Mouse (Mus musculus) stomach, postnatal 0 days (tissue): ENCODE measurements at regions not wholly inside any gene's neighbourhood (a gene's known extent, or its start where the extent isn't known, plus 50 kb on each side); places are given as distances from the start of the nearest gene placed in this dataset.

Experiments used
- ATAC-seq: fragments of 200-750 bp; cut with Nextera tagmentation; 2 replicates; pipeline ENCODE4 v1.8.0; 2017; ENCODE audit not compliant: low FRiP score, low TSS enrichment
- DNase-seq: peaks from one replicate; pipeline ENCODE4 v3.0.0-alpha.2; 2016; ENCODE audit warnings: low spot score
- H3K27ac ChIP-seq: fragments of 300-500 bp; sonication (generic); replicated peaks from 2 replicates; pipeline ENCODE4 v1.5.1; 2014; ENCODE audit warnings: mild to moderate bottlenecking, control low read depth
- H3K27me3 ChIP-seq: fragments of 300-500 bp; sonication (generic); 2 replicates; pipeline ENCODE4 v1.6.1; 2014; ENCODE audit warnings: low read length; ENCODE audit not compliant: control insufficient read depth, insufficient read depth
- H3K36me3 ChIP-seq: fragments of 300-500 bp; sonication (generic); 2 replicates; pipeline ENCODE4 v1.6.1; 2014; ENCODE audit warnings: low read length, mixed read lengths; ENCODE audit not compliant: control insufficient read depth, insufficient read depth
- H3K4me1 ChIP-seq: fragments of 300-500 bp; sonication (generic); replicated peaks from 2 replicates; pipeline ENCODE4 v1.6.1; 2014; ENCODE audit warnings: antibody characterized with exemption; ENCODE audit not compliant: control insufficient read depth, insufficient read depth
- H3K4me2 ChIP-seq: fragments of 300-500 bp; sonication (generic); replicated peaks from 2 replicates; pipeline ENCODE4 v1.6.1; 2014; ENCODE audit warnings: low read depth, mild to moderate bottlenecking, control low read depth, moderate library complexity
- H3K4me3 ChIP-seq: fragments of 300-500 bp; sonication (generic); 2 replicates; pipeline ENCODE4 v1.5.1; 2014; ENCODE audit warnings: low read depth, low read length, control low read depth
- H3K9ac ChIP-seq: fragments of 300-500 bp; sonication (generic); 2 replicates; pipeline ENCODE4 v1.6.1; 2014; ENCODE audit warnings: mild to moderate bottlenecking, low read length, control low read depth, mixed read lengths
- H3K9me3 ChIP-seq: fragments of 300-500 bp; sonication (generic); 2 replicates; pipeline ENCODE4 v1.6.1; 2016; ENCODE audit warnings: low read length; ENCODE audit not compliant: control insufficient read depth
- CTCF ChIP-seq: IDR thresholded peaks from 2 replicates; pipeline ENCODE4 v1.5.1; 2016; ENCODE audit warnings: antibody characterized with exemption, low read depth, mild to moderate bottlenecking, moderate library complexity
- EP300 ChIP-seq: optimal IDR thresholded peaks from 2 replicates; pipeline ENCODE3; 2016; ENCODE audit warnings: antibody characterized with exemption
- WGBS: fragments of 180-500 bp; shearing (Covaris S2); extraction: QIAGEN DNeasy Blood & Tissue Kit; methylation state at CpG from one replicate; pipeline ENCODE4 v1.1.7; 2014; 5-methylcytosine and 5-hydroxymethylcytosine counted together

DNA sequence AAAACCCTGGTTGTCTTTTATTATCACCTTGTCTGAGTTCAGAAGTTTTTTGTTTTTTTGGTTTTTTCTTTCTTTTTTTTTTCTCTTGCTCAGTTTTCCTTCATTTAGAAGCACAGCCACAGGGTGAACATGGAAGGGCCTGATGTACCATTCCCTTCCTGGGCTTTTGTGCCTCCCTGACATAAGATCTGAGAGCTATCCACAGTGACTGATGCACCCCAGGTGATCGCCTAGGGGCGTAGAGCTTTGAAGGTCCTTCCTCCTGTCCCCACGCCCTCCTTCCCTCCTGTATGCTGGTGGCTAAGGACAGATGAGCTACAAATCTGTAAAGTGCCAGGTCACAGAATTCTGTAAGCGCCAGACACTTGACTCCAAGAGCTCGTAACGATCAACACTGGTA, 80.1 kb upstream of the Camk1g start:
- no peaks in the 10 kb centered on the region for H3K36me3 ChIP-seq
- H3K9me3 ChIP-seq: no peaks in the 10 kb centered on the region
- H3K9ac ChIP-seq: no peak overlapping the region
- no peak for TF ChIP-seq EP300
- no peak for TF ChIP-seq CTCF
- no peak overlapping the region for H3K27ac ChIP-seq
- H3K4me2 ChIP-seq: no peak overlapping the region
- DNase-seq (no peak), ATAC-seq (no peak)
- WGBS: 74% methylated on average over 6 of the region's 6 CpGs
- H3K27me3 ChIP-seq: no peaks in the 10 kb centered on the region
- no peaks in the 10 kb centered on the region for H3K4me1 ChIP-seq
- no peak overlapping the region for H3K4me3 ChIP-seq

DNA sequence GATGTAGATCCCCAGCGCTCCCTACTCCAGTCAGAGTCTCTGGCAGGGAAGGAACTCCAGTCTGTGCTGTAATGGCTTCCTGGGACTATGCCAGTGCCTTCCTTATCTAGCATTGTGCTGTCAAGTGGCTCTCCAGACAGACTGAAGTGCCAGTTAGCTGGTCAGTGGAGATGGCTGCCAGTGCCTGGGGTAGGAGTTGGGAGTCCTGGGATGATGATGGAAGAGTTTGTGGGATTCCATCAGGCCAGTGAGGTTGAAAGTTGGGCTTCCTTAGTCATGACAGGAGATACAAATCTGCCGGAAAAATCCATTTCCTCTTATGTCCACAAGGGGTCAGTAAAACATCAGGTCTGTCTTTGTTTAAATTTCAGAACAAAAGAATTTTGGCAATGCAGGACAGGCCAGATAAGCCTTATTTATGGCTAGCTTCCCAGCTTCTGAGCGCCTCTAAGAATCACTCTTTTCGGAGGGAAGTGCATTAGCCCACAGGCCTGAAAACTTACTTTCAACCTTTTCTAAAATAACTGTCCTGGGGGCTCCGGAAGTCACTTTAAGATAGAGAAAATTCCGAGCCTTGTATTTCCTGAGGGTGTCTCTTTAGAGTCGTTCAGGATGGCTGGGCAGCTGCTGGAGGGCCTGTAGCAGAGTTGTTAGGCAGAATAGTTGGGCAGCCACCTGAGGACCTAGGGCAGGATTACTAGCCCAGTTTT, 79.5 kb upstream of the Camk1g start:
- DNase-seq: no peak
- no peak overlapping the region for H3K9ac ChIP-seq

GRCm38 (mm10) chr1:193448793-193449393, 78.8 kb upstream of the Camk1g start:
- no peaks in the 10 kb centered on the region for H3K9me3 ChIP-seq
- ATAC-seq: peak; percentile 51; the same call in 1 of the 2 replicates
- no peak overlapping the region for H3K4me2 ChIP-seq
- no peak for DNase-seq
- no peaks in the 10 kb centered on the region for H3K4me1 ChIP-seq
- H3K36me3 ChIP-seq: no peaks in the 10 kb centered on the region
- no peak overlapping the region for H3K9ac ChIP-seq
- TF ChIP-seq CTCF (no peak), EP300 (no peak)
- no peaks in the 10 kb centered on the region for H3K27me3 ChIP-seq
- H3K4me3 ChIP-seq: no peak overlapping the region
- 41% methylated on average over 3 of the region's 3 CpGs for WGBS
- H3K27ac ChIP-seq: no peak overlapping the region

More for the DNA sequence above, 79.5 kb upstream of the Camk1g start:
- TF ChIP-seq CTCF (peak; percentile 88), EP300 (no peak)
- Histone ChIP-seq H3K9me3 (no peaks in the 10 kb centered on the region), H3K4me2 (no peak overlapping the region), H3K4me3 (no peak overlapping the region), H3K4me1 (no peaks in the 10 kb centered on the region), H3K36me3 (no peaks in the 10 kb centered on the region), H3K27me3 (no peaks in the 10 kb centered on the region), H3K27ac (no peak overlapping the region)
- 12% methylated on average over 7 of the region's 7 CpGs for WGBS
- ATAC-seq: peak; percentile 61

- no peaks in the 10 kb centered on the region for H3K27me3 ChIP-seq
- H3K4me2 ChIP-seq: no peak overlapping the region
- no peak overlapping the region for H3K4me3 ChIP-seq
- TF ChIP-seq CTCF (no peak), EP300 (no peak)
- no peak for ATAC-seq
- H3K4me1 ChIP-seq: no peaks in the 10 kb centered on the region
- H3K36me3 ChIP-seq: no peaks in the 10 kb centered on the region
- 61% methylated on average over 5 of the region's 5 CpGs for WGBS
- H3K27ac ChIP-seq: no peak overlapping the region
- no peak overlapping the region for H3K9ac ChIP-seq
- DNase-seq: no peak
- no peaks in the 10 kb centered on the region for H3K9me3 ChIP-seq
These were observed 77.5 kb upstream of the Camk1g start for GRCm38 (mm10) chr1:193447647-193448046.

- H3K9ac ChIP-seq: no peak overlapping the region
- no peak for DNase-seq
- no peaks in the 10 kb centered on the region for H3K27me3 ChIP-seq
- no peaks in the 10 kb centered on the region for H3K9me3 ChIP-seq
- no peaks in the 10 kb centered on the region for H3K36me3 ChIP-seq
- no peaks in the 10 kb centered on the region for H3K4me1 ChIP-seq
- no peak for TF ChIP-seq CTCF
- no peak overlapping the region for H3K4me3 ChIP-seq
- H3K27ac ChIP-seq: no peak overlapping the region
- no peak for ATAC-seq
- WGBS: 88% methylated on average over 1 of the region's 1 CpGs
- H3K4me2 ChIP-seq: no peak overlapping the region
These were observed 74.0 kb upstream of the Camk1g start for GRCm38 (mm10) chr1:193443964-193444676.

- WGBS: 0% methylated on average over 1 of the region's 1 CpGs
- TF ChIP-seq EP300 (no peak), CTCF (peak; percentile 74)
- DNase-seq: peak; percentile 72
- H3K27me3 ChIP-seq: no peaks in the 10 kb centered on the region
- H3K9me3 ChIP-seq: no peaks in the 10 kb centered on the region
- no peak overlapping the region for H3K27ac ChIP-seq
- H3K4me1 ChIP-seq: no peaks in the 10 kb centered on the region
- no peaks in the 10 kb centered on the region for H3K36me3 ChIP-seq
- no peak overlapping the region for H3K9ac ChIP-seq
- H3K4me2 ChIP-seq: no peak overlapping the region
- ATAC-seq: peak; percentile 26; the same call in 1 of the 2 replicates
- no peak overlapping the region for H3K4me3 ChIP-seq
These were observed 70.4 kb upstream of the Camk1g start for GRCm38 (mm10) chr1:193440512-193440911.
